Mouse (Mus musculus) liver, adult 2 months (tissue): Measurements from ENCODE around the gene Ptgds. TPM values are rescaled to one million over a fixed set of nuclear protein-coding genes. Genes with fewer than 3 reads are reported as not detected.

Experiments used
- DNase-seq: peaks from one replicate; pipeline ENCODE4 v3.0.0-alpha.2; 2011; ENCODE audit warnings: low read depth, low spot score; ENCODE audit errors: extremely low read depth
- H3K27ac ChIP-seq: fragments of 200-500 bp; replicated peaks from 2 replicates; pipeline ENCODE4 v1.5.1; 2012; ENCODE audit warnings: low read depth, mild to moderate bottlenecking, control low read depth, inconsistent platforms, low read length; ENCODE audit not compliant: insufficient read depth
- H3K27me3 ChIP-seq: fragments of 200-500 bp; 2 replicates; pipeline ENCODE4 v1.6.1; 2012; ENCODE audit warnings: mild to moderate bottlenecking, moderate library complexity, low read length, inconsistent platforms; ENCODE audit not compliant: control insufficient read depth, insufficient read depth
- H3K36me3 ChIP-seq: fragments of 200-500 bp; 2 replicates; pipeline ENCODE4 v1.6.1; 2012; ENCODE audit warnings: low read length, inconsistent platforms; ENCODE audit not compliant: control insufficient read depth, insufficient read depth
- H3K4me1 ChIP-seq: fragments of 200-500 bp; 2 replicates; pipeline ENCODE4 v1.6.1; 2011; ENCODE audit warnings: low read length; ENCODE audit not compliant: control insufficient read depth, insufficient read depth
- H3K4me3 ChIP-seq: fragments of 200-500 bp; 2 replicates; pipeline ENCODE4 v1.5.1; 2011; ENCODE audit warnings: low read depth, mild to moderate bottlenecking, control low read depth, low read length, moderate library complexity; ENCODE audit not compliant: insufficient read depth
- H3K79me2 ChIP-seq: fragments of 200-500 bp; 2 replicates; pipeline ENCODE4 v1.6.1; 2012; ENCODE audit warnings: inconsistent platforms, mild to moderate bottlenecking, low read length, moderate library complexity; ENCODE audit not compliant: control insufficient read depth, insufficient read depth
- H3K9ac ChIP-seq: fragments of 200-500 bp; 2 replicates; pipeline ENCODE4 v1.6.1; 2012; ENCODE audit warnings: low read depth, mild to moderate bottlenecking, control low read depth, inconsistent platforms, low read length
- CTCF ChIP-seq: fragments of 200-500 bp; IDR thresholded peaks from 2 replicates; pipeline ENCODE4 v1.5.1; 2011; ENCODE audit warnings: low read depth, low read length, control low read depth
- POLR2A ChIP-seq: fragments of 200-500 bp; IDR thresholded peaks from 2 replicates; pipeline ENCODE4 v1.6.1; 2011; ENCODE audit warnings: low read length, control low read depth; ENCODE audit not compliant: insufficient read depth; ENCODE audit errors: extremely low read depth
- WGBS: fragments of 180-500 bp; shearing (Covaris S2); methylation state at CpG from one replicate; pipeline ENCODE4 v1.1.7; 2018; 5-methylcytosine and 5-hydroxymethylcytosine counted together
- polyA plus RNA-seq: library from polyadenylated mRNA; depleted of rRNA; stranded (reverse); fragments of >200 nt; gene quantifications from 2 replicates; pipeline ENCODE4 v1.2.3, GENCODE M21; 2012
- total RNA-seq: library from RNA; depleted of rRNA; stranded (reverse); fragments of >200 nt; gene quantifications from 2 replicates; pipeline ENCODE4 v1.2.3, GENCODE M21; 2014

The Ptgds gene
- total and polyA plus RNA-seq, 2 experiments = 8.9 to 40.2 TPM

- H3K9ac ChIP-seq = no peak overlapping the region
- H3K4me3 ChIP-seq = no peak overlapping the region
- H3K4me1 ChIP-seq = peaks cover 3% of the 10 kb centered on the region; the same call in 1 of the 2 replicates
- 58% methylated on average over 6 of the region's 6 CpGs for WGBS
- H3K27ac ChIP-seq = no peak overlapping the region
- peak; percentile 17 for DNase-seq
- TF ChIP-seq POLR2A = no peak
- TF ChIP-seq CTCF = no peak
- H3K27me3 ChIP-seq = no peaks in the 10 kb centered on the region
- H3K36me3 ChIP-seq = no peaks in the 10 kb centered on the region
- peaks cover 6% of the 10 kb centered on the region; the same call in 1 of the 2 replicates for H3K79me2 ChIP-seq
These were observed 38.5 kb downstream of the Ptgds start for GRCm38 (mm10) chr2:25431308-25431855.

- no peak for TF ChIP-seq POLR2A
- TF ChIP-seq CTCF = no peak
- DNase-seq = no peak
- H3K9ac ChIP-seq = no peak overlapping the region
- peaks cover 3% of the 10 kb centered on the region; the same call in 1 of the 2 replicates for H3K4me1 ChIP-seq
- no peak overlapping the region for H3K4me3 ChIP-seq
- 90% methylated on average over 17 of the region's 17 CpGs for WGBS
- H3K79me2 ChIP-seq = peaks cover 6% of the 10 kb centered on the region; the same call in 1 of the 2 replicates
- H3K27ac ChIP-seq = no peak overlapping the region
- no peaks in the 10 kb centered on the region for H3K27me3 ChIP-seq
- H3K36me3 ChIP-seq = no peaks in the 10 kb centered on the region
These were observed 39.2 kb downstream of the Ptgds start for GRCm38 (mm10) chr2:25430395-25431233.

- H3K9ac ChIP-seq = peak overlapping the region; percentile 88; the same call in 1 of the 2 replicates
- WGBS = 52% methylated on average over 5 of the region's 5 CpGs
- no peak overlapping the region for H3K4me3 ChIP-seq
- peaks cover 3% of the 10 kb centered on the region; the same call in 1 of the 2 replicates for H3K4me1 ChIP-seq
- no peak for TF ChIP-seq CTCF
- peaks cover 6% of the 10 kb centered on the region; the same call in 1 of the 2 replicates for H3K79me2 ChIP-seq
- no peaks in the 10 kb centered on the region for H3K36me3 ChIP-seq
- no peaks in the 10 kb centered on the region for H3K27me3 ChIP-seq
- no peak for DNase-seq
- H3K27ac ChIP-seq = no peak overlapping the region
These were observed 40.2 kb downstream of the Ptgds start for GRCm38 (mm10) chr2:25429435-25430180.

GRCm38 (mm10) chr2:25428442-25429236, 41.2 kb downstream of the Ptgds start, which contains the start of gene Abca2:
Gene Abca2 (plus strand): TSS chr2:25428703.
- DNase-seq = peak; percentile 62
- H3K27ac ChIP-seq = no peak within 1 kb of the TSS
- under 1% methylated on average over 89 of the region's 89 CpGs for WGBS
- peak within 1 kb of the TSS; percentile 88 for H3K9ac ChIP-seq
- H3K79me2 ChIP-seq = peaks cover 6% of the 10 kb centered on the region; the same call in 1 of the 2 replicates
- no peaks in the 10 kb centered on the region for H3K27me3 ChIP-seq
- peak within 1 kb of the TSS; percentile 74 for H3K4me3 ChIP-seq
- TF ChIP-seq CTCF (peak; percentile 83), POLR2A (no peak)
- no peaks in the 10 kb centered on the region for H3K36me3 ChIP-seq
- peaks cover 3% of the 10 kb centered on the region; the same call in 1 of the 2 replicates for H3K4me1 ChIP-seq

GRCm38 (mm10) chr2:25427256-25427655, 42.6 kb downstream of the Ptgds start:
- Histone ChIP-seq H3K9ac (no peak overlapping the region), H3K36me3 (no peaks in the 10 kb centered on the region), H3K4me3 (no peak overlapping the region), H3K79me2 (peaks cover 6% of the 10 kb centered on the region; the same call in 1 of the 2 replicates), H3K27me3 (no peaks in the 10 kb centered on the region), H3K27ac (no peak overlapping the region), H3K4me1 (peaks cover 3% of the 10 kb centered on the region; the same call in 1 of the 2 replicates)
- WGBS = 90% methylated on average over 5 of the region's 5 CpGs
- no peak for TF ChIP-seq POLR2A
- no peak for TF ChIP-seq CTCF
- DNase-seq = no peak
